Mouse (Mus musculus): ENCODE data around the gene Fxyd7.

- TF ChIP-seq GATA1 (IDR thresholded peaks at IDR 0.05; ENCODE audit: borderline replicate concordance, low read length) (no peak), FLI1 (IDR thresholded peaks at IDR 0.05; ENCODE audit: low read length) (no peak)
Measured at GRCm38 (mm10) chr7:31077470-31077869, 26.2 kb upstream of the Fxyd7 start.
